Mouse (Mus musculus) 3T3-L1 (cell line): Measurements from ENCODE around the gene Mfsd6l.

Experiments used
- DNase-seq: peaks from one replicate; pipeline ENCODE4 v3.0.0-alpha.2; 2015; ENCODE audit warnings: low read depth, low spot score

Mfsd6l gene

DNA sequence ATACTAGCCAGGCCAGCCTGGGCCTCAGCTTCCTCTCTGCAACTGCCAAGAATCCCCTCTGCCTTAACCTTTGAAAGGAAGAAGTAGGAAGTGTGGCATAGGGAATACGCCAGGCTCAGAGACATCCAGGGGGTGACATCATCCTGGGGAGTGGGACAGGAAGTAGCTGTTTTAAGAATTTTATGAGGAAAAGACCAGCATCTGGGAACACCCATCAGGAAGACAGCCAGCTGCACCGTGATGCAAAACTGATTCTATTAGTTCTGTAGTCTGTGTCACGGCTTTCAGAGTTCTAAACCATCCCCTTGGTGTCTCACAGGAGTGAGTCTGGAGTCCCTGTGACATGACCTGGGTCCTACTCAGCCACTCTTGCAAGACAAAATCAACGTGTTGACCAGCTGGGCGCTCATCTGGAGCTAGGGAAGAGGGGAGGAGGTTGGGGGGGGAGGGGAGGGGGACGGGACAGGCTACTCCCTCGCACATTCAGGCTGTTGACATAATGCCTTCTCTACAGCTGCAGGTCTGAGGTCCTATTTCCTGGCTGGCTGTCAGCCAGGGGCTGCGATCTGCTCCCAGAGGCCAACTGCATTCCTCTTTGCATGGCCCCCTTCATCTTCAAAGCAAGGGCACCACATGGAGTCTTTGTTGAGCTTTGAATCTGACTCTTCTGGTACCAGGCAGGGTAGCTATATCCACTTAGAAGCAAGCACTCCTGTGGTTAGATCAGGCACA is 46.4 kb downstream of the Mfsd6l start:
- no peak for DNase-seq

DNA sequence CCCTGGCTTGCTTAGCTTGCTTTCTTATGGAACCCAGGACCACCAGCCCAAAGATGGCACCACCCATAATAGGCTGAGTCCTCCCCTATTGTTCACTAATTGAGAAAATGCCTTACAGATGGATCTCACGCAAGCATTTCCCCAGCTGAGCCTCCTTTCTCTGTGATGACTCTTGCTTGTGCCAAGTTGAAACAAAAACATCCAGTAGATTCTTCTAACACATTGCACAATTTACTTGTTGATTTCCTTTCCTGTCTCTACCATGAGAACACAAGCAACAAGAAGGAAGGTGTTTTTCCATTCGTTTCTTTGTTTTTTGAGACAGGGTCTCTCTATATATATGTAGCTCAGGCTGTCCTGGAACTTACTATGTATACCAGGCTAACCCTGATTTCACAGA is 51.1 kb downstream of the Mfsd6l start:
- no peak for DNase-seq
